Mouse (Mus musculus): Measurements from ENCODE around the gene Zfp40. TPM values are rescaled to one million over a fixed set of nuclear protein-coding genes. Genes with fewer than 3 reads are reported as not detected.
"Not testable (repeated sequence)": the region's sequence is repeated elsewhere in the genome, so short reads cannot be mapped to it uniquely, and the experiment has no call there.

The Zfp40 gene
- 17.3 and 20.2 TPM in 2 replicates for polyA plus RNA-seq (2014; fragmentation: Nextera tagmentation; extraction: Ambion mirVana)

DNA sequence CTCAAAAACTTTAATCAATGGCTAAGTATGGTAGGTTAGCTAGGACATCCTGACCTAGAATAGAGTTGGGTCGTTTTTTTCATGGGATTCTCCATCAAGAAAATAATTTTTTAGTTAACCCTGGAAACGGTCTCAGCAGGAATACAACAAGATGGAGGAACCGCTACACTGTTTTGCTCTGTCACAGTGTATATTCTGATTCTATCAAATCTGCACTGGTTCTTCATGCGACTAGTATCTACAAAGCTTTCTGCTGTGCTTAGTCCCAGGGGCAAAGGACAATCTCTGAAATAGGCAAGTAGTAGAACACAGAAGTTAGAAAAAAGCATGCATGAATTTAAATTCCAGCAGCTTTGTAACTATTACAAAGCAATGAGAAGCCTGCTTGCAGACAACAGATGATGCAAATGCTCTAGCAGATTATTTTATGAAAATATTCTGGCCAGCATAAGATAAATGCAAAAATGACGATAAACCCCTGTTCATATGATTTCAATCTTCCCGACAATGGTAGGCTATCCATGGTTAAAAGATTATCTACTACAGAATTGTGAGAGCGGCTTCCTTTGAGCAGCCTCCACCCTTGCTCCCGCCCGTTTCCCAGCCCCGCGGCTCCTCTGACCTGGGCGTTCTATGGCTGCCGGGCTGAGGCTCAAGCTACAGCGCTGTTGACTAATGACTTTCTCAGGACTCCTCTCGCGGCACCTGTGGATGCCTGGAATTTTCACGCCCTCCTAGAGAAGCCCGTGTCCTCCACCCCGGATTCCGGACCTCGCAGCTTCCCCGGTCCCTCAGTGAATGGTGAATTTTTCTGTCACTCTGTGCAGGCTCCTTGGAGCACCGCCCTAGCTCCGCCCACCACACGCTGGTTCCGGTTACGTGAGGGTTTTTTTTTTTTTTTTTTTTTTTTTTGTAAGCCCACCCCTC, at the start of gene Zfp40:
TSS of gene Zfp40 (minus strand) at position 800 of the 927 bp plus-strand sequence.
- DNase-seq (ENCODE audit: low spot score) (peak; percentile 88), ATAC-seq (ENCODE audit: low FRiP score) (peak; percentile 100)
- H3K4me2 ChIP-seq (replicated peaks; ENCODE audit: low read depth, low read length): peak within 1 kb of the TSS; percentile 57
- peak within 1 kb of the TSS; percentile 74 for H3K4me3 ChIP-seq (ENCODE audit: low read depth, low read length)
- WGBS: 7% methylated on average over 27 of the region's 27 CpGs
- 0 out of 2 replicates have a peak, but pooled peaks cover 2% of the 10 kb centered on the region for H3K4me1 ChIP-seq (replicated peaks; ENCODE audit: control insufficient read depth, insufficient read depth, low read length)
- H3K9me3 ChIP-seq (ENCODE audit: control insufficient read depth, low read length): no peaks in the 10 kb centered on the region
- 0 out of 2 replicates have a peak within 1 kb of the TSS, but pooled peaks have one; percentile 36 for H3K27ac ChIP-seq (ENCODE audit: low read depth, low read length)
- H3K9ac ChIP-seq (ENCODE audit: low read depth, low read length): peak within 1 kb of the TSS; percentile 68
- H3K36me3 ChIP-seq (ENCODE audit: control insufficient read depth, insufficient read depth, low read length): no peaks in the 10 kb centered on the region
- no peaks in the 10 kb centered on the region for H3K27me3 ChIP-seq (ENCODE audit: control insufficient read depth, insufficient read depth, low read length)

GRCm38 (mm10) chr17:23218320-23218719, 25.3 kb upstream of the Zfp40 start:
- WGBS: 94% methylated on average over 2 of the region's 2 CpGs

DNA sequence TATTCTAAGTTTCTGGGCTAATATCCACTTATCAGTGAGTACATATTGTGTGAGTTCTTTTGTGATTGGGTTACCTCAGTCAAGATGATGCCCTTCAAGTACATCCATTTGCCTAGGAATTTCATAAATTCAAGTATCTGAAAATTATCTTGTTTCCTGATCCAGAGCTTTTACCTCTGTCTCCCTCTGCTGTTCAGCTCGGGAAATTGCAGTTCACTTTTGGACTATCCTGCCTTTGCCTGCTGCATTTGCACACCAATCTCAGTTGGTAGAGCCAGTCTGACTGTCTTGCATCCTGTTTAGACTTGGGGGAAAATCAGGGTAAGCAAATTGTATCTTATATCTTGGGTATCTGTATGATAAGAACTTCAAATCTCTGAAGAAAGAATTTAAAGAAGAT, 6.8 kb upstream of the Zfp40 start:
- not testable (repeated sequence) for H3K9me3 ChIP-seq (ENCODE audit: control insufficient read depth, low read length); H3K36me3 ChIP-seq (ENCODE audit: control insufficient read depth, insufficient read depth, low read length); H3K4me3 ChIP-seq (ENCODE audit: low read depth, low read length); H3K27ac ChIP-seq (ENCODE audit: low read depth, low read length); H3K4me2 ChIP-seq (replicated peaks; ENCODE audit: low read depth, low read length); H3K27me3 ChIP-seq (ENCODE audit: control insufficient read depth, insufficient read depth, low read length); ATAC-seq (ENCODE audit: low FRiP score); H3K4me1 ChIP-seq (replicated peaks; ENCODE audit: control insufficient read depth, insufficient read depth, low read length); H3K9ac ChIP-seq (ENCODE audit: low read depth, low read length)
- 3% methylated on average over 1 of the region's 1 CpGs for WGBS
- peak; percentile 44 for DNase-seq (ENCODE audit: low spot score)

More at GRCm38 (mm10) chr17:23218320-23218719, 25.3 kb upstream of the Zfp40 start:
- DNase-seq (ENCODE audit: low spot score) (no peak), ATAC-seq (ENCODE audit: low FRiP score) (no peak)
- Histone ChIP-seq H3K4me2 (replicated peaks; ENCODE audit: low read depth, low read length) (no peak overlapping the region), H3K27me3 (ENCODE audit: control insufficient read depth, insufficient read depth, low read length) (no peaks in the 10 kb centered on the region), H3K9me3 (ENCODE audit: control insufficient read depth, low read length) (no peaks in the 10 kb centered on the region), H3K9ac (ENCODE audit: low read depth, low read length) (no peak overlapping the region), H3K36me3 (ENCODE audit: control insufficient read depth, insufficient read depth, low read length) (no peaks in the 10 kb centered on the region), H3K4me1 (replicated peaks; ENCODE audit: control insufficient read depth, insufficient read depth, low read length) (no peaks in the 10 kb centered on the region), H3K27ac (ENCODE audit: low read depth, low read length) (no peak overlapping the region), H3K4me3 (ENCODE audit: low read depth, low read length) (no peak overlapping the region)

DNA sequence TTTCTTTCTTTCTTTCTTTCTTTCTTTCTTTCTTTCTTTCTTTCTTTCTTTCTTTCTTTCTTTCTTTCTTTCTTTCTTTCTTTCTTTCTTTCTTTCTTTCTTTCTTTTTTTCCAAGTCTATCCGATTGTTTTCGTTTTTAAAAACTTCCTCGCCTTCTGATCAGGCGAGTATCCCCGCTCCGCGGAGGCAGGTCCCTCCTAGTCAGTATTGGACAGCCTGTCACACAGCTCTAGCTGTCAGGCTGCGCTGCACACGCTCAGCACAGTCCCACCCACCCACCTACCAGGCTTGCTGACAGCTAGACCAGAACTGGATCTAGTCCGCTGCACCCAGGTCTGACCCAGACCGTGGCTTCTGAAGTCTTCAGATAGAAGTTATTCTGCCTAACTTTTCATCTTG, 389 bp upstream of the Zfp40 start:
- WGBS: 2% methylated on average over 11 of the region's 11 CpGs
- Histone ChIP-seq H3K4me2 (replicated peaks; ENCODE audit: low read depth, low read length) (peak overlapping the region; percentile 43), H3K27me3 (ENCODE audit: control insufficient read depth, insufficient read depth, low read length) (no peaks in the 10 kb centered on the region), H3K9ac (ENCODE audit: low read depth, low read length) (0 out of 2 replicates have a peak overlapping the region, but pooled peaks have one; percentile 16), H3K4me3 (ENCODE audit: low read depth, low read length) (peak overlapping the region; percentile 29), H3K27ac (ENCODE audit: low read depth, low read length) (no peak overlapping the region), H3K9me3 (ENCODE audit: control insufficient read depth, low read length) (no peaks in the 10 kb centered on the region), H3K36me3 (ENCODE audit: control insufficient read depth, insufficient read depth, low read length) (no peaks in the 10 kb centered on the region), H3K4me1 (replicated peaks; ENCODE audit: control insufficient read depth, insufficient read depth, low read length) (0 out of 2 replicates have a peak, but pooled peaks cover 2% of the 10 kb centered on the region)
- DNase-seq (ENCODE audit: low spot score) (peak; percentile 57), ATAC-seq (ENCODE audit: low FRiP score) (peak; percentile 92)

GRCm38 (mm10) chr17:23187680-23188079, 5.4 kb downstream of the Zfp40 start:
- ATAC-seq (ENCODE audit: low FRiP score): no peak
- no peaks in the 10 kb centered on the region for H3K9me3 ChIP-seq (ENCODE audit: control insufficient read depth, low read length)
- no peak overlapping the region for H3K9ac ChIP-seq (ENCODE audit: low read depth, low read length)
- DNase-seq (ENCODE audit: low spot score): no peak
- H3K27ac ChIP-seq (ENCODE audit: low read depth, low read length): no peak overlapping the region
- H3K4me3 ChIP-seq (ENCODE audit: low read depth, low read length): no peak overlapping the region
- H3K4me2 ChIP-seq (replicated peaks; ENCODE audit: low read depth, low read length): no peak overlapping the region
- no peaks in the 10 kb centered on the region for H3K27me3 ChIP-seq (ENCODE audit: control insufficient read depth, insufficient read depth, low read length)
- WGBS: 82% methylated on average over 2 of the region's 2 CpGs
- 0 out of 2 replicates have a peak, but pooled peaks cover 2% of the 10 kb centered on the region for H3K4me1 ChIP-seq (replicated peaks; ENCODE audit: control insufficient read depth, insufficient read depth, low read length)
- no peaks in the 10 kb centered on the region for H3K36me3 ChIP-seq (ENCODE audit: control insufficient read depth, insufficient read depth, low read length)

Other genes starting within 250 kb of the Zfp40 start
- not detected in 2 replicates for gene Vmn2r-ps130, start 132.1 kb downstream of the Zfp40 start, polyA plus RNA-seq (2014; fragmentation: Nextera tagmentation; extraction: Ambion mirVana)
- not detected in 2 replicates for gene Vmn2r114, start 119.3 kb upstream of the Zfp40 start, polyA plus RNA-seq (2014; fragmentation: Nextera tagmentation; extraction: Ambion mirVana)
- not detected in 2 replicates for gene Vmn2r115, start 150.5 kb upstream of the Zfp40 start, polyA plus RNA-seq (2014; fragmentation: Nextera tagmentation; extraction: Ambion mirVana)
- not detected in 2 replicates for gene Vmn2r116, start 191.4 kb upstream of the Zfp40 start, polyA plus RNA-seq (2014; fragmentation: Nextera tagmentation; extraction: Ambion mirVana)

Data from hindbrain, embryonic 11.5 days (tissue).